Mouse (Mus musculus) G1E (cell line): Measurements from ENCODE around the gene H2afy. TPM values are rescaled to one million over a fixed set of nuclear protein-coding genes. Genes with fewer than 3 reads are reported as not detected.

Source experiments
- ATAC-seq: 2 replicates; pipeline ENCODE4 v1.8.0; 2016; ENCODE audit warnings: mild to moderate bottlenecking; ENCODE audit not compliant: insufficient number of reproducible peaks, poor library complexity, low FRiP score, severe bottlenecking; ENCODE audit errors: extremely low read depth
- DNase-seq: peaks from one replicate; pipeline ENCODE4 v3.0.0; 2012; ENCODE audit warnings: low spot score
- H3K27me3 ChIP-seq: 2 replicates; pipeline ENCODE4 v1.6.1; 2012; ENCODE audit warnings: mild to moderate bottlenecking, low read length, inconsistent platforms; ENCODE audit not compliant: insufficient read depth
- H3K36me3 ChIP-seq: replicated peaks from 2 replicates; pipeline ENCODE3; 2012; ENCODE audit warnings: mild to moderate bottlenecking, inconsistent platforms
- H3K4me1 ChIP-seq: 2 replicates; pipeline ENCODE4 v1.6.1; 2012; ENCODE audit warnings: low read depth, low read length, inconsistent platforms, mixed read lengths; ENCODE audit not compliant: insufficient read depth
- H3K4me3 ChIP-seq: 2 replicates; pipeline ENCODE4 v1.5.1; 2012; ENCODE audit warnings: low read depth, mild to moderate bottlenecking, inconsistent platforms, low read length, moderate library complexity, mixed read lengths
- H3K9me3 ChIP-seq: replicated peaks from 2 replicates; pipeline ENCODE4 v1.6.1; 2012; ENCODE audit warnings: inconsistent platforms
- CTCF ChIP-seq: IDR thresholded peaks from 2 replicates; pipeline ENCODE4 v1.5.1; 2012; ENCODE audit warnings: low read depth, low read length, inconsistent platforms, mixed read lengths
- GATA1 ChIP-seq: IDR thresholded peaks from 2 replicates; pipeline ENCODE4 v1.6.1; 2012; ENCODE audit warnings: borderline replicate concordance, low read length, inconsistent platforms, mixed read lengths
- GATA2 ChIP-seq: IDR thresholded peaks from 2 replicates; pipeline ENCODE4 v1.6.1; 2012; ENCODE audit warnings: low read depth, low read length, inconsistent platforms, borderline replicate concordance
- POLR2AphosphoS5 ChIP-seq: IDR thresholded peaks from 2 replicates; pipeline ENCODE4 v1.6.1; 2012; ENCODE audit warnings: low read depth, low read length, inconsistent platforms; ENCODE audit not compliant: insufficient replicate concordance
- TAL1 ChIP-seq: conservative IDR thresholded peaks from 2 replicates; pipeline ENCODE4 v1.6.1; 2012; ENCODE audit warnings: low read depth, low read length, inconsistent platforms, mixed read lengths
- polyA plus RNA-seq: library from polyadenylated mRNA; stranded (reverse); fragments of >175 nt; gene quantifications from 2 replicates; pipeline ENCODE4 v1.2.3, GENCODE M21; 2012
- total RNA-seq, 2 experiments: library from RNA; stranded (forward) in 1 of 2; stranded (reverse) in 1 of 2; fragments of 200-1000 nt in 1 of 2; fragments of >200 nt in 1 of 2; fragmentation: Nextera tagmentation in 1 of 2; gene quantifications; 2 replicates each; pipeline ENCODE4 v1.2.3; 2014 to 2017

H2afy gene
- total RNA-seq (2014; fragmentation: Nextera tagmentation) = 161 and 189 TPM in 2 replicates
- 177 and 198 TPM in 2 replicates for total RNA-seq (2017)
- polyA plus RNA-seq = 503 and 573 TPM in 2 replicates

DNA sequence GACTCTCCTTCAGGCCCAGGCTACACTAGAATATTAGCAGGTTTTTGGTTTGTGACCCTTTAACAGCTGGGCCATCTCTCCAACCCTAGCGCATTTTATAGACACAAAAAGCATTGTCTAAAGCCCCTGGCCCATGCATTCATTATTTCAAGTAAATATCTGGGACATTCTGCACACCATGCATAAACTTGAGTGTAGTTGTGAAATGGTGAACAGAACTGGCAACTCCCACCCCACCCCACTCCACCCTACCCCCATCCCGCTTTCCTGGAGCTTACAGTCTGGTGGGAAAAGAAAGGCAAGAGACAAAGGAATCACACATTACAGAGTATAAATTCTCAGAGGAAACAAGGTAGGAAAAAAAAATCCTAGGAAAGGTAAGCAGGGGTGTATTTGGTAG lies at the start of gene H2afy:
Gene H2afy (minus strand): TSS at position 162 of the 400 bp plus-strand sequence.
- Histone ChIP-seq H3K4me3 (peak within 1 kb of the TSS; percentile 95), H3K36me3 (peaks cover 28% of the 10 kb centered on the region), H3K4me1 (peaks cover 42% of the 10 kb centered on the region), H3K27me3 (peaks cover 3% of the 10 kb centered on the region; the same call in 1 of the 2 replicates), H3K9me3 (no peaks in the 10 kb centered on the region)
- TF ChIP-seq TAL1 = no peak
- no peak for TF ChIP-seq CTCF
- TF ChIP-seq POLR2AphosphoS5 = no peak
- DNase-seq (no peak), ATAC-seq (no peak)

DNA sequence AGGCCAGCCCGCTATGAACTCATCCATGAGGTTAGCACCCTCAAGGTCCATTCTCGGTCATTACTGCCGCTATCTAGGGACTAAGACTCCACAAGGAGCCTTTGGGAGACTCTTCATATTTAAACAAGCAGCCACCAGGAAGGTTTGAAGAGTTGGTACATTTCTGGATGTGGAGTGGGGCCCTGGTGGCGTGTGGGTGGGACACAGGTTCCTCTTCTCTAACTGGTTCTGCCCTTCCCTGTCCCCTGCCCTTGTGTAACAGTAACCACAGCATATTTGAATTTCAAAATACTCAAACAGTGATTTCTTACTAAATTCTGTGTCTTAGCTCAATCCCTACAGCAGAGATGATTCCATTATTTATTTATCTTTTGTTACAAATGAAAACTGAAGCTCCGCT lies 47.5 kb upstream of the H2afy start:
- TF ChIP-seq GATA1 = no peak
- TF ChIP-seq GATA2 = no peak
- no peak for TF ChIP-seq POLR2AphosphoS5
- no peak for TF ChIP-seq CTCF
- TF ChIP-seq TAL1 = no peak
- Histone ChIP-seq H3K27me3 (no peaks in the 10 kb centered on the region), H3K4me3 (no peak overlapping the region), H3K9me3 (no peaks in the 10 kb centered on the region), H3K36me3 (no peaks in the 10 kb centered on the region), H3K4me1 (no peaks in the 10 kb centered on the region)
- ATAC-seq = no peak
- no peak for DNase-seq

DNA sequence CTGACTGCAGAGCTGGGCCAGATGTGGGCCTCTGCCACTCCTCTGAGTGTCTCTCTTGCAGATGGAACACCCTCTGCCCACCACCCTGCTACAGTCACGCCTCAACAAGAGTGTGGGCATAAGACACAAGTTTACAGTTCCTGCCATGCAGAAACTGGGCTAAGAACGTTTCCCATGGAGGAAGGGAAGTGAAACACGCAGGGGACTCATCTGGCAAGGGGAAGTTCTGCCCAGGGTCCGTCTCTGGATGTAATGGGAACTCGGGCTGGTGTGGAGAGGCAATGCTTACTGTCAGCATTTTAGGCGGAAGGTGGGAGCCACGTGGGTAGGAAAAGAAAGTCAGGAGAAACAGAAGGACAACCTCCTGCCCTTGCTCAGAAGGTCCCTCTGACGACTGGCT lies 45.3 kb upstream of the H2afy start:
- DNase-seq = no peak
- H3K27me3 ChIP-seq = peaks cover 2% of the 10 kb centered on the region; the same call in 1 of the 2 replicates
- TF ChIP-seq GATA2 (no peak), CTCF (no peak), POLR2AphosphoS5 (no peak)
- no peaks in the 10 kb centered on the region for H3K4me1 ChIP-seq
- no peaks in the 10 kb centered on the region for H3K36me3 ChIP-seq
- no peaks in the 10 kb centered on the region for H3K9me3 ChIP-seq
- no peak overlapping the region for H3K4me3 ChIP-seq
- no peak for ATAC-seq

DNA sequence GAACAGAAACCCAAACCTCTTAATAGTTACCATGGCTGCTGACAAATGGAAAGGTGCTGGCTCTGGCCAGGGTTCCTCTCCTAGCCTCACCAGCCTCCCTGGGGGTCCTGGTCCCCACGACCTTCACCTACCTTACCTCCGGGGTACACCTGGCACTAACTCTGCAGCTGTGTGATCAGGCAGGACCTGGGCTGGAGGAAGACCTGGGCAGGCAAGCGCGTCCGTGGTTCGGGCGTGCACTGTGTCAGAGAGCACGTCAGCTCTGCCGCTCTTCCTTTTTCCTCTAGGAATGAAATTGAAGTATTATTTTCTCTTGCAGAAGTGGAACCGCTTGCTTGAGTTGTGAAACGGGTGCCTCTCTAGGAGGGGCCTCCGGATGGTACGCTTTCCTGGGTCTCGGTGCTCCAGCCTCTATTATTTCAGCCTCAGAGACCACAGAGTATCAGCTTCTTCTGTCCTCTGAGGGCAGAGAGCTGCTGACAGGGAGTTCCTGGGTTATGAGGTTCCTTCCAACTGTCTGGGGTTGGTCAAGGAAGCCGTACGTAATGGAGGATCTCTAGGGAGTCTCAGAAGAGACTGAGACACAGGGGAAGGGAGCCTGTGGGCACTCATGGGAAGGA lies 42.4 kb upstream of the H2afy start, which contains the start of gene Tifab:
Gene Tifab (minus strand): TSS at position 470 of the 620 bp plus-strand sequence.
- H3K4me1 ChIP-seq = no peaks in the 10 kb centered on the region
- TF ChIP-seq TAL1 = no peak
- no peak for TF ChIP-seq POLR2AphosphoS5
- no peak for TF ChIP-seq GATA2
- TF ChIP-seq CTCF = no peak
- TF ChIP-seq GATA1 = no peak
- H3K36me3 ChIP-seq = no peaks in the 10 kb centered on the region
- DNase-seq (no peak), ATAC-seq (no peak)
- no peaks in the 10 kb centered on the region for H3K9me3 ChIP-seq
- H3K27me3 ChIP-seq = peaks cover 5% of the 10 kb centered on the region; the same call in 1 of the 2 replicates
- no peak within 1 kb of the TSS for H3K4me3 ChIP-seq

DNA sequence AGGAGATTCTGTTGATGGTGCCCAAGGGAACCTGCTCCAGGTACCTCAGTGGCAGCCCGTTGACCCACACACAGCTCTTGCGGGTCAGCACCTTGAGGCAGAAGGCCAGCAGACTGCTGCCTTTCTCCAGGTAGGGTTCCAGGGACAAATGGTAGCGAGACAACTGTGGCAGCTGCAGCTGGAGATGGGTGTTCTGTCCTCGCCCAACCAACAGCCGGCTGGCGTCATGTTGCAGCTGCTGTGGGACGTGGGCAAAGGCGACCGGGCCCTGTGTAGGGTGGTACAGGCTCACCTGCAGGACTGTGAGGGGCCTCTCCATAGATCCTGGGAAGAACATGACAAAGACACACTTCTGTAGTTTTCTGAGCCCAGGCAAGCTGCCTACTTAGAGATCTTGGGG lies 40.1 kb upstream of the H2afy start:
- Histone ChIP-seq H3K9me3 (no peaks in the 10 kb centered on the region), H3K4me3 (no peak overlapping the region), H3K36me3 (no peaks in the 10 kb centered on the region), H3K27me3 (peaks cover 9% of the 10 kb centered on the region), H3K4me1 (no peaks in the 10 kb centered on the region)
- ATAC-seq (no peak), DNase-seq (no peak)
- TF ChIP-seq TAL1 (no peak), GATA1 (no peak), CTCF (no peak), POLR2AphosphoS5 (no peak), GATA2 (no peak)

DNA sequence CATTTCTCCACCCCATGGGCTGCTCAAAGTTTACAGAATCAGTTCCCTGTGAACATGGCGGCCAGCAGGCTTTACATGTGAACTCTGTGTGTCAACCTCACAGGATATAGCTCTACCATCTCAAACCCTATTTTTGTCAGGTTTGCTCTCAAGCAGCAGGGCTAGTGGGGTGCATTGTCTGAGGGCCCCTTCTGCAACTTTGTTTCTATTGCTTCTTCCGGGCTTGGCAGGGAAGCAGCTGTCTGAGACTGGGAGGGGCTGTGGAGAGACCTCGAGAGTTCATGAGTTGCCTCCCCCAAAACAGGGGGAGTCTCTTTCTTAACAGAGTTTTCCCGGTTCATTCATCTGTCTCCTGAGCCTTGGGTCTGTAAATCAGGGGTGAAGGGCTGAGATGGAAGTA lies 39.7 kb upstream of the H2afy start:
- H3K4me1 ChIP-seq = no peaks in the 10 kb centered on the region
- DNase-seq = no peak
- no peak for ATAC-seq
- TF ChIP-seq CTCF = no peak
- TF ChIP-seq GATA1 = no peak
- no peak for TF ChIP-seq TAL1
- no peak for TF ChIP-seq GATA2
- TF ChIP-seq POLR2AphosphoS5 = no peak
- H3K9me3 ChIP-seq = no peaks in the 10 kb centered on the region
- no peaks in the 10 kb centered on the region for H3K36me3 ChIP-seq
- peaks cover 9% of the 10 kb centered on the region for H3K27me3 ChIP-seq
- no peak overlapping the region for H3K4me3 ChIP-seq
